Comparison of ENCODE assay signal across 8 mouse cellular contexts in the genomic region with DNA sequence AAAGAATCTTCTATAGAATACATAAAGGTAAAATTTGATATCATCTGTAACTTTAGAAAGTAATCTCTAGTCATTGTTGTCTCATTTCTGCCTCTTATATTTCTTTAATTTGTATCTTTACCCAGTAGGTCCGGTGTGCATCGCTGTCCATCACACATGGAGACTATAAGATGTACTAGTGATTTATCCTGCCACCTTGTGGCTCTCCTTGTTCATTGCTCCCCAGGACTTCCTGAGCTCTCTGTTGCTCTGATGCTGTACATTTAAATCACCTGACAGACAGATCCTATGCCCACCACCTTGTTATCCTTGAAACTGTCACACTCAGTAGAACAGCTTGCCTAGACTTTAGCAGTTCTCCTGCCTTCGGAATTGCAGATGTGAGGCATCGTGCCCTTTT. TPM values are rescaled to one million over a fixed set of nuclear protein-coding genes. Genes with fewer than 3 reads are reported as not detected.
DNase-seq lines count a peak whose midpoint lies in the region; ATAC-seq and TF ChIP-seq lines count a peak whose summit lies in the region.

No protein-coding gene starts in this region.

- H3K4me3 ChIP-seq in gastrocnemius, adult 2 months = no peak overlapping the region

- no peak for DNase-seq in gastrocnemius, adult 2 months
- no peak for DNase-seq in gastrocnemius, postnatal 14 days
- DNase-seq in right cerebral cortex, adult 2 months (ENCODE audit: low spot score in 2 of 2) = peak; percentile 54
- no peak for DNase-seq in right cerebral cortex, postnatal 36 days (ENCODE audit: low spot score in 2 of 2)
- peak; percentile 14 to 26 for DNase-seq in layer of hippocampus, postnatal 10 days (ENCODE audit: low spot score in 2 of 2)
- peak; percentile 58 to 65 for DNase-seq in spleen, postnatal 36 days (ENCODE audit: low spot score in 2 of 2)
- DNase-seq in urinary bladder, postnatal 4 days (ENCODE audit: low spot score in 2 of 2) = no peak

- peak; percentile 82 for ATAC-seq in common myeloid progenitor, adult 5-6 weeks (replicated peaks; ENCODE audit: low read depth, poor library complexity, severe bottlenecking)

- intact Hi-C loops in gastrocnemius, adult 2 months (cut with DNase I) = no loop called here
- intact Hi-C loops in gastrocnemius, postnatal 14 days (cut with DNase I; ENCODE audit: low total_unique reads) = no loop called here

- peak; percentile 64 for TF ChIP-seq CTCF in gastrocnemius, adult 2 months (IDR thresholded peaks at IDR 0.05)

- no peak overlapping the region for H3K27ac ChIP-seq in gastrocnemius, adult 2 months

RNA-seq across cellular contexts. Expression of gene Hhex, which starts 16.3 kb away (rescaled TPM):
- 1 to 10 TPM in 1 of 2 experiments, under 1 TPM in 1; 0.84 to 1.3 TPM for total RNA-seq in gastrocnemius, adult 2 months (2021)
- total RNA-seq in gastrocnemius, postnatal 14 days (2021) = 1 to 10 TPM; 3.4 to 3.9 TPM
- 47.6 and 72.5 TPM in 2 replicates for total RNA-seq in common myeloid progenitor, adult 5-6 weeks (2017)
- total RNA-seq in layer of hippocampus, postnatal 10 days (2021) = 1 to 10 TPM; 2.3 to 3.5 TPM

RNA-seq across cellular contexts. Expression of gene Kif11, which starts 42.1 kb away (rescaled TPM):
- under 1 TPM; 0.15 to 0.20 TPM for total RNA-seq in gastrocnemius, adult 2 months (2021)
- total RNA-seq in gastrocnemius, postnatal 14 days (2021) = 1 to 10 TPM; 3.2 to 3.6 TPM
- 184 and 195 TPM in 2 replicates for total RNA-seq in common myeloid progenitor, adult 5-6 weeks (2017)
- total RNA-seq in layer of hippocampus, postnatal 10 days (2021) = 1 to 10 TPM; 4.5 to 5.1 TPM

Comparison
In these comparisons a context has a peak if more than half of its experiments do, and no peak if none do; other contexts are left out.
1. DNase-seq: peak in right cerebral cortex, adult 2 months (2 of 2), layer of hippocampus, postnatal 10 days (2 of 2) and spleen, postnatal 36 days (2 of 2); none in gastrocnemius, adult 2 months (single experiment), gastrocnemius, postnatal 14 days (single experiment), right cerebral cortex, postnatal 36 days (0 of 2) and urinary bladder, postnatal 4 days (0 of 2).
2. RNA of gene Kif11, which starts 42.1 kb away (total RNA-seq): 184 to 195 TPM in common myeloid progenitor, adult 5-6 weeks; 4.5 to 5.1 TPM in layer of hippocampus, postnatal 10 days, 3.2 to 3.6 TPM in gastrocnemius, postnatal 14 days and 0.15 to 0.20 TPM in gastrocnemius, adult 2 months; every median in the first group is over 10 times any median in the second.